Mouse (Mus musculus): ENCODE results near the gene Trappc2l. TPM values are rescaled to one million over a fixed set of nuclear protein-coding genes. Genes with fewer than 3 reads are reported as not detected.

Gene Trappc2l
- polyA plus RNA-seq, 1 experiment from 2014 or later = 51.5 TPM

Small RNAs within 50 kb of the gene (microRNA-seq; reads per million reads assigned to microRNA genes)
- gene Mir6396 = not detected

Other genes starting within 250 kb of the Trappc2l start
- 84.2 and 86.1 TPM in 2 replicates for gene Zc3h18, start 235.0 kb upstream of the Trappc2l start, polyA plus RNA-seq (2016; fragmentation: Nextera tagmentation; extraction: Ambion mirVana)
- gene Il17c, start 189.6 kb upstream of the Trappc2l start, polyA plus RNA-seq (2016; fragmentation: Nextera tagmentation; extraction: Ambion mirVana) = 0.28 TPM in 1 of 2 replicates, not detected in the other
- 79.8 and 82.8 TPM in 2 replicates for gene Cyba, start 178.7 kb upstream of the Trappc2l start, polyA plus RNA-seq (2016; fragmentation: Nextera tagmentation; extraction: Ambion mirVana)
- gene Mvd, start 168.2 kb upstream of the Trappc2l start, polyA plus RNA-seq (2016; fragmentation: Nextera tagmentation; extraction: Ambion mirVana) = 64.6 and 64.9 TPM in 2 replicates
- not detected in 2 replicates for gene Snai3, start 150.9 kb upstream of the Trappc2l start, polyA plus RNA-seq (2016; fragmentation: Nextera tagmentation; extraction: Ambion mirVana)
- gene Rnf166, start 135.6 kb upstream of the Trappc2l start, polyA plus RNA-seq (2016; fragmentation: Nextera tagmentation; extraction: Ambion mirVana) = 33.1 and 41.4 TPM in 2 replicates
- 80.3 and 81.8 TPM in 2 replicates for gene Ctu2, start 135.5 kb upstream of the Trappc2l start, polyA plus RNA-seq (2016; fragmentation: Nextera tagmentation; extraction: Ambion mirVana)
- 10.7 and 11.8 TPM in 2 replicates for gene Piezo1, start 60.3 kb upstream of the Trappc2l start, polyA plus RNA-seq (2016; fragmentation: Nextera tagmentation; extraction: Ambion mirVana)
- gene Cdt1, start 43.6 kb upstream of the Trappc2l start, polyA plus RNA-seq (2016; fragmentation: Nextera tagmentation; extraction: Ambion mirVana) = 68.9 and 75.6 TPM in 2 replicates
- 285 and 308 TPM in 2 replicates for gene Aprt, start 34.7 kb upstream of the Trappc2l start, polyA plus RNA-seq (2016; fragmentation: Nextera tagmentation; extraction: Ambion mirVana)
- gene Galns, start 177 bp upstream of the Trappc2l start, polyA plus RNA-seq (2016; fragmentation: Nextera tagmentation; extraction: Ambion mirVana) = 4.0 and 5.7 TPM in 2 replicates
- not detected in 2 replicates for gene Pabpn1l, start 11.1 kb downstream of the Trappc2l start, polyA plus RNA-seq (2016; fragmentation: Nextera tagmentation; extraction: Ambion mirVana)
- 2.0 and 2.8 TPM in 2 replicates for gene Cbfa2t3, start 87.5 kb downstream of the Trappc2l start, polyA plus RNA-seq (2016; fragmentation: Nextera tagmentation; extraction: Ambion mirVana)
- 18.6 and 19.2 TPM in 2 replicates for gene Acsf3, start 163.8 kb downstream of the Trappc2l start, polyA plus RNA-seq (2016; fragmentation: Nextera tagmentation; extraction: Ambion mirVana)
- 1.8 and 6.3 TPM in 2 replicates for gene Cdh15, start 236.3 kb downstream of the Trappc2l start, polyA plus RNA-seq (2016; fragmentation: Nextera tagmentation; extraction: Ambion mirVana)